Mouse (Mus musculus) stomach, embryonic 16.5 days (tissue): Measurements from ENCODE around the gene Raet1d. TPM values are rescaled to one million over a fixed set of nuclear protein-coding genes. Genes with fewer than 3 reads are reported as not detected.
"Not testable (repeated sequence)": the region's sequence is repeated elsewhere in the genome, so short reads cannot be mapped to it uniquely, and the experiment has no call there.

Experiments
- ATAC-seq: fragments of 200-750 bp; cut with Nextera tagmentation; 2 replicates; pipeline ENCODE4 v1.8.0; 2017; ENCODE audit warnings: moderate number of reproducible peaks, moderate TSS enrichment; ENCODE audit not compliant: insufficient read depth, low FRiP score
- H3K27ac ChIP-seq: fragments of 300-500 bp; sonication (generic); 2 replicates; pipeline ENCODE4 v1.5.1; 2014; ENCODE audit warnings: low read length
- H3K27me3 ChIP-seq: fragments of 300-500 bp; sonication (generic); 2 replicates; pipeline ENCODE4 v1.6.1; 2014; ENCODE audit warnings: low read length, control low read depth, mixed read lengths; ENCODE audit not compliant: control insufficient read depth, insufficient read depth
- H3K36me3 ChIP-seq: fragments of 300-500 bp; sonication (generic); 2 replicates; pipeline ENCODE4 v1.6.1; 2014; ENCODE audit warnings: low read length; ENCODE audit not compliant: control insufficient read depth, insufficient read depth
- H3K4me1 ChIP-seq: fragments of 300-500 bp; sonication (generic); 2 replicates; pipeline ENCODE4 v1.6.1; 2014; ENCODE audit warnings: low read length, control low read depth, mixed read lengths; ENCODE audit not compliant: control insufficient read depth, insufficient read depth
- H3K4me2 ChIP-seq: fragments of 300-500 bp; sonication (generic); 2 replicates; pipeline ENCODE4 v1.6.1; 2014; ENCODE audit warnings: low read depth, low read length, mixed read lengths
- H3K4me3 ChIP-seq: fragments of 300-500 bp; sonication (generic); replicated peaks from 2 replicates; pipeline ENCODE4 v1.5.1; 2014; ENCODE audit warnings: mild to moderate bottlenecking, low read length
- H3K9ac ChIP-seq: fragments of 300-500 bp; sonication (generic); 2 replicates; pipeline ENCODE4 v1.6.1; 2014; ENCODE audit warnings: low read length
- H3K9me3 ChIP-seq: fragments of 300-500 bp; sonication (generic); replicated peaks from 2 replicates; pipeline ENCODE4 v1.6.1; 2016; ENCODE audit warnings: low read length, control low read depth; ENCODE audit not compliant: control insufficient read depth
- WGBS: fragments of 180-500 bp; shearing (Covaris S2); extraction: QIAGEN DNeasy Blood & Tissue Kit; methylation state at CpG from one replicate; pipeline ENCODE4 v1.1.7; 2014; 5-methylcytosine and 5-hydroxymethylcytosine counted together
- polyA plus RNA-seq: library from polyadenylated mRNA; unstranded; fragments of >200 nt; fragmentation: Nextera tagmentation; extraction: Ambion mirVana; gene quantifications from 2 replicates; pipeline ENCODE4 v1.2.1, GENCODE M21; 2015

Raet1d gene
- polyA plus RNA-seq, result 8.5 and 11.3 TPM in 2 replicates

GRCm38 (mm10) chr10:22360252-22360651 lies at the start of gene Raet1d:
TSS of gene Raet1d (plus strand) at chr10:22360552.
- not testable (repeated sequence) for H3K4me2 ChIP-seq

GRCm38 (mm10) chr10:22322858-22323257 lies 37.5 kb upstream of the Raet1d start:
- H3K36me3 ChIP-seq, result no peaks in the 10 kb centered on the region
- no peak overlapping the region for H3K9ac ChIP-seq
- no peak overlapping the region for H3K4me2 ChIP-seq
- H3K4me3 ChIP-seq, result no peak overlapping the region
- H3K27ac ChIP-seq, result no peak overlapping the region
- H3K4me1 ChIP-seq, result no peaks in the 10 kb centered on the region
- 85% methylated on average over 2 of the region's 2 CpGs for WGBS
- ATAC-seq, result no peak
- no peaks in the 10 kb centered on the region for H3K27me3 ChIP-seq
- H3K9me3 ChIP-seq, result no peaks in the 10 kb centered on the region

More at GRCm38 (mm10) chr10:22360252-22360651, at the start of gene Raet1d:
- WGBS, result 70% methylated on average over 3 of the region's 3 CpGs
- not testable (repeated sequence) for H3K27me3 ChIP-seq, ATAC-seq, H3K4me3 ChIP-seq, H3K36me3 ChIP-seq, H3K27ac ChIP-seq, H3K9me3 ChIP-seq, H3K9ac ChIP-seq, H3K4me1 ChIP-seq

GRCm38 (mm10) chr10:22345721-22346120 lies 14.6 kb upstream of the Raet1d start:
- not testable (repeated sequence) for H3K27me3 ChIP-seq, H3K27ac ChIP-seq, H3K36me3 ChIP-seq, H3K9me3 ChIP-seq, H3K4me2 ChIP-seq, ATAC-seq, H3K4me1 ChIP-seq, H3K9ac ChIP-seq, H3K4me3 ChIP-seq
- WGBS, result 67% methylated on average over 4 of the region's 4 CpGs

- not testable (repeated sequence) for H3K4me2 ChIP-seq, H3K4me1 ChIP-seq, H3K9me3 ChIP-seq, H3K4me3 ChIP-seq, H3K27me3 ChIP-seq, H3K27ac ChIP-seq, H3K9ac ChIP-seq, ATAC-seq, H3K36me3 ChIP-seq
- WGBS, result 82% methylated on average over 6 of the region's 6 CpGs
Observed at GRCm38 (mm10) chr10:22353548-22354195, 6.7 kb upstream of the Raet1d start.

- not testable (repeated sequence) for H3K4me1 ChIP-seq, H3K9me3 ChIP-seq, ATAC-seq, H3K9ac ChIP-seq, H3K4me2 ChIP-seq, H3K36me3 ChIP-seq, H3K27me3 ChIP-seq, H3K4me3 ChIP-seq, H3K27ac ChIP-seq
- WGBS, result 60% methylated on average over 2 of the region's 2 CpGs
Observed at GRCm38 (mm10) chr10:22354196-22354574, 6.2 kb upstream of the Raet1d start.

- WGBS, result 79% methylated on average over 1 of the region's 1 CpGs
- not testable (repeated sequence) for H3K27ac ChIP-seq, H3K9ac ChIP-seq, ATAC-seq, H3K27me3 ChIP-seq, H3K4me1 ChIP-seq, H3K4me2 ChIP-seq, H3K36me3 ChIP-seq, H3K9me3 ChIP-seq, H3K4me3 ChIP-seq
Observed at GRCm38 (mm10) chr10:22357373-22357772, 3.0 kb upstream of the Raet1d start.

- not testable (repeated sequence) for ATAC-seq, H3K9me3 ChIP-seq, H3K27ac ChIP-seq, H3K4me3 ChIP-seq, H3K4me1 ChIP-seq, H3K4me2 ChIP-seq, H3K9ac ChIP-seq, H3K36me3 ChIP-seq, H3K27me3 ChIP-seq
- WGBS, result 41% methylated on average over 2 of the region's 2 CpGs
Observed at GRCm38 (mm10) chr10:22360957-22361356, 605 bp downstream of the Raet1d start.

- Histone ChIP-seq H3K4me3 (peak overlapping the region; percentile 22), H3K4me2 (peak overlapping the region; percentile 40)
- H3K9ac ChIP-seq, H3K27me3 ChIP-seq, H3K36me3 ChIP-seq, H3K9me3 ChIP-seq, H3K27ac ChIP-seq, H3K4me1 ChIP-seq: not testable (repeated sequence)
- 0% methylated on average over 7 of the region's 15 CpGs for WGBS
- ATAC-seq, result peak; percentile 80
Observed at GRCm38 (mm10) chr10:22361415-22362352, 1.3 kb downstream of the Raet1d start.

GRCm38 (mm10) chr10:22362466-22362865 lies 2.1 kb downstream of the Raet1d start:
- H3K4me1 ChIP-seq, H3K4me2 ChIP-seq, ATAC-seq, H3K9me3 ChIP-seq, H3K27me3 ChIP-seq, H3K9ac ChIP-seq, H3K4me3 ChIP-seq, H3K27ac ChIP-seq, H3K36me3 ChIP-seq: not testable (repeated sequence)
- WGBS, result 86% methylated on average over 2 of the region's 2 CpGs
